Mouse (Mus musculus) megakaryocyte, embryonic 14.5 days (primary cell): Measurements from ENCODE around the gene Atp8b2. TPM values are rescaled to one million over a fixed set of nuclear protein-coding genes. Genes with fewer than 3 reads are reported as not detected.

ENCODE experiments used
- H3K27me3 ChIP-seq: replicated peaks from 2 replicates; pipeline ENCODE3; 2012; ENCODE audit warnings: inconsistent platforms
- H3K36me3 ChIP-seq: replicated peaks from 2 replicates; pipeline ENCODE3; 2012; ENCODE audit warnings: low read length, inconsistent platforms, mixed read lengths
- H3K4me1 ChIP-seq: 2 replicates; pipeline ENCODE4 v1.6.1; 2012; ENCODE audit warnings: inconsistent platforms
- H3K4me3 ChIP-seq: replicated peaks from 2 replicates; pipeline ENCODE3; 2012; ENCODE audit warnings: moderate library complexity, mild to moderate bottlenecking, inconsistent platforms
- H3K9me3 ChIP-seq: 2 replicates; pipeline ENCODE4 v1.6.1; 2012; ENCODE audit warnings: inconsistent platforms
- FLI1 ChIP-seq: IDR thresholded peaks from 2 replicates; pipeline ENCODE4 v1.6.1; 2012; ENCODE audit warnings: low read length, inconsistent platforms, mixed read lengths
- GATA1 ChIP-seq: IDR thresholded peaks from 3 replicates; pipeline ENCODE4 v1.6.1; 2012; ENCODE audit warnings: mixed read lengths, low read length, inconsistent platforms, borderline replicate concordance
- polyA plus RNA-seq: library from polyadenylated mRNA; stranded (reverse); fragments of >175 nt; gene quantifications from 2 replicates; pipeline ENCODE4 v1.2.3, GENCODE M21; 2012; ENCODE audit warnings: low replicate concordance; ENCODE audit not compliant: insufficient read depth

Atp8b2 gene
- polyA plus RNA-seq, 1 experiment = 6.1 TPM

- peaks cover 64% of the 10 kb centered on the region for H3K4me1 ChIP-seq
- H3K9me3 ChIP-seq = peaks cover 31% of the 10 kb centered on the region
- peaks cover 41% of the 10 kb centered on the region for H3K36me3 ChIP-seq
- peaks cover 74% of the 10 kb centered on the region for H3K27me3 ChIP-seq
- no peak for TF ChIP-seq GATA1
- TF ChIP-seq FLI1 = no peak
- no peak overlapping the region for H3K4me3 ChIP-seq
Observed at GRCm38 (mm10) chr3:89891696-89892095, 71.6 kb downstream of the Atp8b2 start.

GRCm38 (mm10) chr3:89889841-89890430 is 73.4 kb downstream of the Atp8b2 start:
- H3K4me1 ChIP-seq = peaks cover 67% of the 10 kb centered on the region
- no peak overlapping the region for H3K4me3 ChIP-seq
- H3K36me3 ChIP-seq = peaks cover 49% of the 10 kb centered on the region
- TF ChIP-seq FLI1 (no peak), GATA1 (no peak)
- H3K9me3 ChIP-seq = peaks cover 23% of the 10 kb centered on the region
- peaks cover 76% of the 10 kb centered on the region for H3K27me3 ChIP-seq

Other genes with a start within 250 kb of the Atp8b2 start
- gene Adar, start 248.5 kb downstream of the Atp8b2 start, polyA plus RNA-seq = 5.3 and 6.3 TPM in 2 replicates
- gene Chrnb2, start 198.9 kb downstream of the Atp8b2 start, polyA plus RNA-seq = 0.04 TPM in 1 of 2 replicates, not detected in the other
- 35.2 and 80.6 TPM in 2 replicates for gene Ube2q1, start 189.9 kb downstream of the Atp8b2 start, polyA plus RNA-seq
- gene She, start 132.1 kb downstream of the Atp8b2 start, polyA plus RNA-seq = not detected in 2 replicates
- gene Il6ra, start 50.3 kb downstream of the Atp8b2 start, polyA plus RNA-seq = 6.3 and 10.8 TPM in 2 replicates
- 10.9 and 58.1 TPM in 2 replicates for gene Hax1, start 35.3 kb upstream of the Atp8b2 start, polyA plus RNA-seq
- 1.2 and 10.8 TPM in 2 replicates for gene 4933434E20Rik, start 88.1 kb upstream of the Atp8b2 start, polyA plus RNA-seq
- gene Ubap2l, start 89.1 kb upstream of the Atp8b2 start, polyA plus RNA-seq = 119 and 130 TPM in 2 replicates
- gene Tpm3, start 109.1 kb upstream of the Atp8b2 start, polyA plus RNA-seq = 28.7 and 263 TPM in 2 replicates
- not detected in 2 replicates for gene Nup210l, start 140.6 kb upstream of the Atp8b2 start, polyA plus RNA-seq